Mouse (Mus musculus): ENCODE results near the gene Aldh1a7.
"Not testable (repeated sequence)": the region's sequence is repeated elsewhere in the genome, so short reads cannot be mapped to it uniquely, and the experiment has no call there.

The Aldh1a7 gene

DNA sequence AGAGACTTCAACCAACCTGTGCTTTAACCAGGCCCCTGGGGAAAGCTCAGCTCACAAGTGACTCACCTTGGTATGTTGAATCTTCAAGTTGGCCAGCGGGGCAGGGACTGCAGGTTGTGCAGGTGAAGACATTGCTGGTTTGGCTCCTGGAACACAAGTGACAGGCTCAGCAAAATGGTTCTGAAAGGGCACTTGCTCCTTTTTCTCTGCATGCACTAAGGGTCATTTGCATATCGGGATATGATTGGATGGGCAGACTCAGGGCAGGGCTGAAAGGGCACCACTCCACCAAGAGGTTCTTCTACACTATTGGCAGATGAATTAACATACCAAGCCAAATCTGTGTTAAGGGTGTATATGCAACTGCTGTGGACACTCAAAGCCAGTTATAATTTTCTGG is at the start of gene Aldh1a7:
Gene Aldh1a7, minus strand, starts transcription at position 182 of the 400 bp plus-strand sequence.
- DNase-seq = peak; percentile 29 to 51

- DNase-seq = no peak
These were observed 48.3 kb upstream of the Aldh1a7 start for GRCm38 (mm10) chr19:20775681-20776080.

- no peak for DNase-seq
These were observed 46.6 kb upstream of the Aldh1a7 start for GRCm38 (mm10) chr19:20773941-20774340.

DNA sequence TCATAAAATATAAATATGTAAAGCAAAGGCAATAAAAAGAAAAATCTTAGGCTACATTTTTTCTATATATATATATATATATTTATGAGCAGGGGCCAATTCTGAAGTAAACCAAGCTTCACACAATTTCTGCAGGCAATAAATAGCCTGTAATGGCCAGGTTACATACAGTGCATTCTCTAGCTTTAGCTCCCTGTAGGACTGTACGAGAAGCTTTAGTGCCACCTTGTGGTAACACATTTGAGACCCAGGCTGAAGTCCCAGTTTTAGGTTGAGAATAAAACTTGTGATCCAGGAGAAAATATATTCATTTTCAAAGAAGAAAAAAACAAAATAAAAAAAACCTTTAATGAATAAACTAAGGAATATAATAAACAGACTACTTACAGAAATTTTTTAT is 36.9 kb upstream of the Aldh1a7 start:
- peak in 1 of 2 experiments; percentile 18 for DNase-seq

- no peak for DNase-seq
These were observed 34.5 kb upstream of the Aldh1a7 start for GRCm38 (mm10) chr19:20761675-20762426.

- no peak for DNase-seq
These were observed 33.8 kb upstream of the Aldh1a7 start for GRCm38 (mm10) chr19:20761119-20761518.

- DNase-seq = no peak
These were observed 17.3 kb upstream of the Aldh1a7 start for GRCm38 (mm10) chr19:20744630-20745029.

DNA sequence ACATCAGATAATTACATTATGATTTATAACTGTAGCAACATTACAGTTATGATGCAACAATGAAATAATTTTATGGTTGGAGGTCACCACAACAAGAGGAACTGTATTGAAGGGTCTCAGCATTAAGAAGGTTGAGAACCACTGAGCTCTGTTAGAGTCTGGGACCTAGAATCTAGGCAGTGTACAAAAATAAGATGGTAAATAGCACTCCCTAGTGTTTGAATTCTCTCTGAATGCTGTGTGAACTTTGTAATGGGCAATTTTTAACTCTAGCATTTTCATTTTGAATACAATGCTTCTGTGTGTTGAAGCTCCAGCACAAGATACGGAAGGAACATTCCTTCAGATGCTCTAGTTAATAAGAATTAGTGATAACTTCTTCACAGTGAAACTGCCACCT is 916 bp upstream of the Aldh1a7 start:
- DNase-seq = no peak

- DNase-seq = no peak
These were observed 4.4 kb downstream of the Aldh1a7 start for GRCm38 (mm10) chr19:20722913-20723312.

GRCm38 (mm10) chr19:20720298-20720697 is 7.1 kb downstream of the Aldh1a7 start:
- no peak for DNase-seq

DNA sequence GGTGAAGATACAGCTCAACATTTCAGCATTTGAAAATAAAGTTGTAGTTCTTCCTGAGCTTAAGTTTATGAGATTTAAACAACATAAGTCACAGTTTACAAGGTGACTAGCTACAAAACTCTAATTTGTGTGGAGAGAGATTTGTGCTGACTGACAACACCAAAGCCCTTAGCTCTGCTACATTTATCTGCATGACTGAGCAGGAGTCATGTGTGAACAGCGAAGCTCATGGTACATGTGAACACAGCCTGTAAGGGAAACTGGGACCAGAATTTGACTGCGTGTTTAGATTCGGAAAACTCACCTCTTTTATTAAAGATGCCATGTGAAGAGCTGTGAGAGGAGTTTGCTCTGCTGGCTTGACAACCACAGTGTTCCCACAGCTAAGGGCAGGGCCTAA is 11.7 kb downstream of the Aldh1a7 start:
- DNase-seq = no peak

DNA sequence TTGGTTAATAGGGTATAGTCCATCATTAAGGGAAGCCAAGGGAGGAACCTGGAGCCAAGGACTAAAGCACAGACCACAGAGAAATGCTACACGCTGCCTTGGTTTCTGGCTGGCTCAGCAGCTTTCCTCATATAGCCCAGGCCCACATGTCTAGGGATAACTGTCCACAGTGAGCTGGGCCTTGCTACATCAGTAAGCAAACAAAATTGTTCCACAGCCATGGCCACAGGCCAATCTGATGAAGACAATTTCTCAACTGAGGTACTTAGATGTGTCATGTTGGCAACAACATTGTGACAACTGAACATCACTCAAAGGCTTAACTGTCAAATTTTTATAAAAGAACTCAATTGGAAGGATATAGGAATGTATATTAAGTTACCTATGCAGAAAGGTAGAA is 12.3 kb downstream of the Aldh1a7 start:
- DNase-seq = no peak

DNA sequence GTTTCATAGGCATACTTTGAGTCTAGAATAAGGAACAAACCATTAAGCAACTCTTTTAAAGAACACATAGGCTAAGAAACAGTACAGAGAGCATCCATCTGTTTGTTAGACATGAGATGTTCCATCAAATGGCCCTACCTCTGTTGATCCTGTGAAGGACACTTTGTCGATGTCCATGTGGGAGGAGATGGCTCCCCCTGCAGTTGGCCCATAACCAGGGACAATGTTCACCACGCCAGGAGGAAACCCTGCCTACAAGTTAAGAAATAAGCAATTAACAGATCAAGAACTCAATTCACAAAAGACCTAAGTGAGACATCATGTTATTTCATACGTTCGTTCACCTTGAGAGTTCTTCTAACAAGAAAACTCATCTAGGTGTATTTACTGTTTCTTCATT is 12.8 kb downstream of the Aldh1a7 start:
- DNase-seq = no peak

- no peak for DNase-seq
These were observed 20.2 kb downstream of the Aldh1a7 start for GRCm38 (mm10) chr19:20707159-20707558.

GRCm38 (mm10) chr19:20706747-20707146 is 20.6 kb downstream of the Aldh1a7 start:
- DNase-seq = no peak

- no peak for DNase-seq
These were observed 25.3 kb downstream of the Aldh1a7 start for GRCm38 (mm10) chr19:20702074-20702473.

DNA sequence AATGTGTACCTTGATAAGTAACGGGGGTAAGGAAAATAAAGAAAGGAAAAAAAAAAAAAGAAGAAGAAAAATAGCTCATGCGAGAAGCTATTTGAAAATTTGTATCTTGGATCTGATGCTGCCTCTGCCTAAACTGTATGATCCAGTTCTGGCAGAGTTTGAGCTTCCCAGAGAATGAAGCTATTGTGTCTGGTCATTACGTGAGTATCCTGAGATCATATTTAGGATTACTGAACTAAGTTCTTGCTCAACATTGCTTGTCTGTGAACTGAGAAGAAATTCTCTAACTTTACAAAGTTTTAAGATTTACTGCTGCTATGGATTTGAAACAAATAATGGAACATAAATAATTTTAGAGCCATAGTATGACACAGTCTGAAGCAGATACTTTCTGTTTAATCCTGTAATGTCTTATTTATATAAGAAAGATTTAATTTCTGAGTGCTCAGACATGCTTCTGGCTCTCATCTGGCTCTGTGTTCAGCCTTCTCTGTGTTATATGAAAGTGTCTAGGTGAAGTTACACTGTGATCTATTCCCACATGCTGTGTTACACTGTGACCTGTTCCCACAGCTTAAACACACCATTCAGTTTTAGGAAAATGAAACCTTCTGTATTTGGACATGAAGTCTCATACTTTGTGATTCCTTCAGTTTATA is 49.5 kb downstream of the Aldh1a7 start:
- no peak for DNase-seq

DNA sequence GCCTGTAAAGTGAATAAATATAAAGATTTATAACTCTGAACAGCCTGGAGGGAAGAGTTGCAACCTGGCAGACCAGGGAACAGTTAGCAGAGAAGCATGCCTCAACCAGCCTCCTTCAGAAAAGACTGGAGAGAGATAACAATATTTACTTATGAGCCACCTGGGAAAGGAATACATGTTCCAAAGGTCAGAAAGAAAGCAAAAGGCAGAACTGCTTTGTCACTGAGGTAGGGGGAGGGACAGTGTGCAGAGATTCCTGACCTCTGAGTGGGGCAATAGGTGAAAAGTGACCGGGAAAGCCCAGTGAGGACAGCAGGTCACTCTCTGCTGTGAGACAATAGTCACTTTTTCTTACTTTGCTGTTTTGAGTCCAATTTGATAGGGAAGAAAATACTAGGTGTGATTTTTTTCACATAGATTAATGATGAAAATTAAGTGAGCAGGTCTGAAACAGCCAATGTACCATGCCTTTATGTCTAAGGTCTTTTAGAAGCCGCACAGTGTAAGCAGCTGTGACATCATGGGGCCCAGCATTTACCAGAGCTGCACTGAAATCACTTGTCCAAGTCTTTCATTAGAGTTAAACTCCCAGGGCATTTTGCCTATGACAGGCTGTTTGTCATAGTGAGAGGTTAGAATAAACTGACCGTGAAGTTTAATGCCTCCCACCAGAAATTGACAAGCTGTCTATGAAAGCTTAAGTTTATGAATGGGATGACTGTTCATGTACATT is 73.1 kb downstream of the Aldh1a7 start:
- DNase-seq = no peak

DNA sequence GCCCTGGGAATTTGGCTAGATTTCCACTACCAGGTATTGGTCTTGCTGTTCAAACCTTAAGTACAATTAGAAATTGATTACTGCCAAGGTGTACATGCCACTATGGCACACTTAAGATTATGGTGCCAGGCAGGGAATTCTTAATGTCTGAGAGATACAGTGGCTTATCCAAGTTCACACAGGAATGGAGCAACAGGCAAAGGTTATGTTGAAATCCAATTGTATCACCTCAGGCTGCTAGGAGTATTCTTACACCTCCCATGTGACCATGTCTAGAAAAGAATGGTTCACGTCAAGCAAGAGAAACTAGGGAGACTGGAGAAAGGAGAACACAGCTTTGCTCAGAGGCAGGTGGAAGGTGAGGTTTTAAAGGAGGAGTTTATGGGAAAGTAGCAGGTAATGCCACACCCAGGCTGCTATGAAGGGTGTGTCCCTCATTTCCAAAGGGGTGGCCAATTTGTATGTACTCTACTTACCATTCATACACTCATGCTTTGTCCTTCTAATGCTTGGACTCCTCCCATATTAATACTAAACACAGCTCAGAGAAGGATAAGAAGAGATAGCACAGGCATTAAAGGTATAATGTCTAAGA is 74.2 kb downstream of the Aldh1a7 start:
- no peak for DNase-seq

GRCm38 (mm10) chr19:20650008-20650407 is 77.4 kb downstream of the Aldh1a7 start:
- no peak for DNase-seq

DNA sequence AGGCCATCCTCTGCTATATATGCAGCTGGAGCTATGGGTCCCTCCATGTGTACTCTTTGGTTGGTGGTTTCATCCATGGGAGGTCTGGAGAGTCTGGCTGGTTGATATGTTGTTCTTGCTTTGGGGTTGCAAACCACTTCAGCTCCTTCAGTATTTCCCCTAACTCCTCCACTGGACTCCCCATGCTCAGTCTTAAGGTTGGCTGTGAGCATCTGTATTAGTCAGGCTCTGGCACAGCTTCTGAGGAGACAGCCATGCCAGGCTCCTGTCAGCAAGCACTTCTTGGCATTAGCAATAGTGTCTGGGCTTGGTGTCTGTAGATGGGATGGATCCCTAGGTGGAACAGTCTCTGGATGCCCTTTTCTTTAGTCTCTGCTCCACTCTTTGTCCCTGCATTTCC is 79.9 kb downstream of the Aldh1a7 start:
- not testable (repeated sequence) for DNase-seq

DNA sequence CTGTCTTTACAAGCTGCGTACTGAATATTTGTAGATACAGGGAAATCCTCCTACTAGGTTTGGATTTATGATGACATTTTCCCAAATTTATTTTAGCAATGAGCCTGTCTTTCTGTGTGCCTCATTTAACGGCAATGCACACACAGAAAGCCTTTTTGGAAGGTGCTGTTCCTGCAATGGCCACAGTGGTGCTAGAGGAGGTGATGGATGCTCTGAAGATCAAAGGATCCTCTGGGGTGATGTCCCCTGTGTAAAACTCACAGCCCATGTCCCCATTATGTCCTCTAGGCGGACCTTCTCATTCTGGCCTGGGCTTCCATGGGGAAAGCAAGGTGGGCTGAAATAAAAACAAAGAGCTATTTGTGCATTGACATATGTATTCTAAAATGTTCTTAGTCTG is 83.0 kb downstream of the Aldh1a7 start:
- DNase-seq = no peak
